Mouse (Mus musculus) forelimb bud, embryonic 11.5 days (tissue): Measurements from ENCODE around the gene Sco2.

Experiments used
- DNase-seq: peaks from one replicate; pipeline ENCODE4 v3.0.0-alpha.2; 2012; ENCODE audit warnings: low read depth, low spot score

Sco2 gene

GRCm38 (mm10) chr15:89323656-89324055 lies 50.0 kb downstream of the Sco2 start:
- no peak for DNase-seq

- DNase-seq: no peak
Measured at GRCm38 (mm10) chr15:89322670-89323522, 50.8 kb downstream of the Sco2 start, which contains the start of gene Adm2. Gene Adm2 (plus strand): TSS chr15:89322720.
